ENCODE assay signal across 7 mouse cellular contexts in the genomic region with DNA sequence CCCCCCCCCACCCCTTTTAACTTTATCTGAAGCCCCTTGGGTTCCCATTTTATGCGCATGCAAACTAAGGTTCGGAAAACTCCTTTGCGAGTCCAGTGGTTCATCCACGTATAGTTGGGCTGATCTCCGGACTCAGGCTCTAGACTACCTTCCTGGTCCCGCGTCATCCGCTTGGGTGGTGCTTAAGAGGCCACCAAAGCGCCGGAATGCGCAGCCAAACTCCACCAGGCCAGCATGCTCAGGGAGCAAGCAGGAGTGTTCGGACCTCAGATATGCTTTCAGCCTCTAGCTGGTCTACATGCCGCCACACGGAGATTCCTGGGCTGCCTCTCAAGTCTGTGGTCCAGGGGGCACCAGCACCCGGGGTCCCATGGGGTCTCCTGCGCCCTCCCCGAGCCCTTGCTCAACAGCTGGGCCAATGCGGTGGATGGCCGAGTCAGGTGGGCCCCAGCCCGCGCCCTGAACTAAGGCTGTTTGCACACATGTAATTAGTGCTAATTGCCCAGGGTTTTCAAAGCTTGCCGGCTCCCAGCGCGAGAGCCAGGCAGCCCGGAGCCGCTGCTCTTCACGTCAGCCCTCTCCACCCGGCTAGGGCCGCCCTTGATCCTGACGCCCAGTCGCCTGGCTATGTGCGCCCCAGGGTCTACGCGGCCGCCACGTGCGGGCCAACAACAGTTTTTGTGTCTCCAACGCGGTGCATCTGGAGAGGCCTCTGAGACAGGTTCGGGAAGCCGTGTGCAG.
DNase-seq lines count a peak whose midpoint lies in the region; ATAC-seq and TF ChIP-seq lines count a peak whose summit lies in the region.

No protein-coding gene starts in this region.

- peak overlapping the region; percentile 50 for H3K4me2 ChIP-seq in forebrain, embryonic 13.5 days
- H3K4me2 ChIP-seq in liver, embryonic 14.5 days (ENCODE audit: low read depth) = peak overlapping the region; percentile 52

- H3K9me3 ChIP-seq in forebrain, embryonic 13.5 days (replicated peaks) = no peaks in the 10 kb centered on the region
- no peaks in the 10 kb centered on the region for H3K9me3 ChIP-seq in liver, embryonic 14.5 days (ENCODE audit: control insufficient read depth, low read length)

- no peaks in the 10 kb centered on the region for H3K36me3 ChIP-seq in testis, adult 2 months (ENCODE audit: control insufficient read depth, insufficient read depth, low read length)
- H3K36me3 ChIP-seq in forebrain, embryonic 13.5 days (ENCODE audit: poor library complexity, severe bottlenecking) = no peaks in the 10 kb centered on the region
- no peaks in the 10 kb centered on the region for H3K36me3 ChIP-seq in liver, embryonic 14.5 days (replicated peaks; ENCODE audit: control insufficient read depth, insufficient read depth, low read depth)

- 3% methylated on average over 41 of the region's 41 CpGs for WGBS in forebrain, embryonic 13.5 days
- 14% methylated on average over 41 of the region's 41 CpGs for WGBS in liver, embryonic 14.5 days (ENCODE audit: insufficient replicate concordance)

- no peak for TF ChIP-seq CTCF in testis, adult 2 months (IDR thresholded peaks at IDR 0.05; ENCODE audit: control insufficient read depth, insufficient read depth, insufficient replicate concordance, low read depth, low read length)
- no peak for TF ChIP-seq CTCF in liver, embryonic 14.5 days (IDR thresholded peaks at IDR 0.05; ENCODE audit: low read depth)

- no peak for DNase-seq in testis, postnatal 14 days (ENCODE audit: low spot score)
- DNase-seq in liver, embryonic 14.5 days (ENCODE audit: low read depth in 3 of 3, low spot score in 3 of 3) = no peak
- peak; percentile 46 for DNase-seq in testis, postnatal 10 days (ENCODE audit: low spot score)
- no peak for DNase-seq in frontal cortex, adult 2 months (ENCODE audit: extremely low spot score in 1 of 2, low spot score in 1 of 2)
- no peak for DNase-seq in adrenal gland, adult (ENCODE audit: inconsistent age in 2 of 2, low spot score in 1 of 2)

- ATAC-seq in forebrain, embryonic 13.5 days = peak; percentile 65
- peak; percentile 31; the same call in 1 of the 2 replicates for ATAC-seq in liver, embryonic 14.5 days (ENCODE audit: insufficient read depth)

- no peaks in the 10 kb centered on the region; the same call in 1 of the 2 replicates for H3K4me1 ChIP-seq in testis, adult 2 months (ENCODE audit: control insufficient read depth, insufficient read depth, low read length)
- peaks cover 13% of the 10 kb centered on the region for H3K4me1 ChIP-seq in forebrain, embryonic 13.5 days
- H3K4me1 ChIP-seq in liver, embryonic 14.5 days (replicated peaks; ENCODE audit: control insufficient read depth in 2 of 2, insufficient read depth in 2 of 2, low read length in 1 of 2) = peaks cover 0 to 30% of the 10 kb centered on the region in 2 experiments; a peak in 3 of 4 replicates

- no peak overlapping the region; the same call in 1 of the 2 replicates for H3K9ac ChIP-seq in forebrain, embryonic 13.5 days
- no peak overlapping the region for H3K9ac ChIP-seq in liver, embryonic 14.5 days (replicated peaks)

- H3K27me3 ChIP-seq in testis, adult 2 months (ENCODE audit: control insufficient read depth, insufficient read depth, low read length) = no peaks in the 10 kb centered on the region
- peaks cover 94% of the 10 kb centered on the region for H3K27me3 ChIP-seq in forebrain, embryonic 13.5 days
- H3K27me3 ChIP-seq in liver, embryonic 14.5 days (ENCODE audit: control insufficient read depth, insufficient read depth, low read length) = peaks cover 6% of the 10 kb centered on the region; the same call in 1 of the 2 replicates

- peak overlapping the region; percentile 8; the same call in 1 of the 2 replicates for H3K4me3 ChIP-seq in testis, adult 2 months (ENCODE audit: control insufficient read depth, low read depth, low read length)
- H3K4me3 ChIP-seq in forebrain, embryonic 13.5 days = peak overlapping the region; percentile 22
- H3K4me3 ChIP-seq in liver, embryonic 14.5 days (ENCODE audit: insufficient read depth in 1 of 2, low read depth in 2 of 2, low read length in 2 of 2) = peak overlapping the region in 1 of 2 experiments; percentile 1; a peak in 1 of 4 replicates

- no peak overlapping the region for H3K27ac ChIP-seq in testis, adult 2 months (ENCODE audit: control insufficient read depth, insufficient read depth, low read depth, low read length)
- H3K27ac ChIP-seq in forebrain, embryonic 13.5 days = no peak overlapping the region
- H3K27ac ChIP-seq in liver, embryonic 14.5 days = no peak overlapping the region

- TF ChIP-seq EP300 in liver, embryonic 14.5 days (IDR thresholded peaks at IDR 0.05; ENCODE audit: low read depth) = no peak

- no peak for TF ChIP-seq POLR2A in testis, adult 2 months (IDR thresholded peaks at IDR 0.05; ENCODE audit: control insufficient read depth, low read depth, low read length)
